Mouse (Mus musculus) CH12.LX (cell line): ENCODE results near the gene Gucy2c. TPM values are rescaled to one million over a fixed set of nuclear protein-coding genes. Genes with fewer than 3 reads are reported as not detected.

Experiments used
- DNase-seq: peaks from one replicate; pipeline ENCODE4 v3.0.0-alpha.2; 2013; ENCODE audit errors: extremely low read depth
- H3K27ac ChIP-seq: 2 replicates; pipeline ENCODE4 v1.5.1; 2012; ENCODE audit warnings: low read depth, mild to moderate bottlenecking, control low read depth, moderate library complexity; ENCODE audit not compliant: insufficient read depth
- H3K27me3 ChIP-seq: replicated peaks from 2 replicates; pipeline ENCODE3; 2012; ENCODE audit warnings: inconsistent platforms
- H3K36me3 ChIP-seq, 2 experiments: replicated peaks in 1 of 2; 2 replicates each; pipeline versions ENCODE3 to v1.6.1; 2012; ENCODE audit warnings: inconsistent platforms in 1 of 2, low read length in 1 of 2, mild to moderate bottlenecking in 1 of 2, mixed read lengths in 1 of 2, moderate library complexity in 1 of 2; ENCODE audit not compliant: control insufficient read depth in 1 of 2, insufficient read depth in 1 of 2
- H3K4me1 ChIP-seq, 2 experiments: 2 replicates each; pipeline ENCODE4 v1.6.1; 2012; ENCODE audit warnings: inconsistent platforms in 1 of 2, moderate library complexity in 1 of 2; ENCODE audit not compliant: insufficient read depth in 2 of 2, control insufficient read depth in 1 of 2
- H3K4me2 ChIP-seq: 2 replicates; pipeline ENCODE4 v1.6.1; 2012; ENCODE audit warnings: low read depth, mild to moderate bottlenecking, control low read depth; ENCODE audit not compliant: poor library complexity, insufficient read depth, severe bottlenecking
- H3K4me3 ChIP-seq, 3 experiments: fragments of 150-350 bp in 1 of 3; sonication (generic) in 1 of 3; replicated peaks in 1 of 3; 2 replicates each; pipeline versions ENCODE3 to v1.5.1; 2011 to 2012; ENCODE audit warnings: low read depth in 2 of 3, low read length in 2 of 3, mild to moderate bottlenecking in 2 of 3, moderate library complexity in 2 of 3, control low read depth in 1 of 3, improper control_type of control experiment in 1 of 3, inconsistent platforms in 1 of 3, mixed read lengths in 1 of 3; ENCODE audit not compliant: poor library complexity in 1 of 3
- H3K79me2 ChIP-seq: replicated peaks from 2 replicates; pipeline ENCODE4 v1.6.1; 2012; ENCODE audit warnings: mild to moderate bottlenecking, moderate library complexity; ENCODE audit not compliant: control insufficient read depth, poor library complexity, insufficient read depth, severe bottlenecking; ENCODE audit errors: extremely low read depth
- H3K9ac ChIP-seq: 2 replicates; pipeline ENCODE4 v1.6.1; 2012; ENCODE audit warnings: low read depth, mild to moderate bottlenecking, control low read depth, moderate library complexity; ENCODE audit not compliant: insufficient read depth
- H3K9me3 ChIP-seq: replicated peaks from 2 replicates; pipeline ENCODE3; 2012; ENCODE audit warnings: low read length, inconsistent platforms, mixed read lengths
- BHLHE40 ChIP-seq: IDR thresholded peaks from 2 replicates; pipeline ENCODE4 v1.6.1; 2011; ENCODE audit warnings: mild to moderate bottlenecking, low read depth, low read length, improper control_type of control experiment
- CHD2 ChIP-seq: IDR thresholded peaks from 2 replicates; pipeline ENCODE4 v1.6.1; 2011; ENCODE audit warnings: low read length, improper control_type of control experiment
- CTCF ChIP-seq, 2 experiments: IDR thresholded peaks in 1 of 2; conservative IDR thresholded peaks in 1 of 2; 2 replicates each; pipeline ENCODE4 v1.5.1; 2011 to 2012; ENCODE audit warnings: low read depth in 2 of 2, low read length in 2 of 2, improper control_type of control experiment in 1 of 2, inconsistent platforms in 1 of 2, mild to moderate bottlenecking in 1 of 2, moderate library complexity in 1 of 2
- ELF1 ChIP-seq: IDR thresholded peaks from 2 replicates; pipeline ENCODE4 v1.6.1; 2014; ENCODE audit warnings: low read depth, mild to moderate bottlenecking, inconsistent platforms, low read length, improper control_type of control experiment
- ETS1 ChIP-seq: conservative IDR thresholded peaks from 2 replicates; pipeline ENCODE4 v1.6.1; 2012; ENCODE audit warnings: low read depth, mild to moderate bottlenecking, inconsistent platforms, low read length, improper control_type of control experiment, moderate library complexity
- GABPA ChIP-seq: IDR thresholded peaks from 2 replicates; pipeline ENCODE4 v1.6.1; 2012; ENCODE audit warnings: low read depth, low read length, improper control_type of control experiment, inconsistent platforms; ENCODE audit not compliant: insufficient replicate concordance
- HCFC1 ChIP-seq: IDR thresholded peaks from 2 replicates; pipeline ENCODE4 v1.6.1; 2012; ENCODE audit warnings: low read depth, mild to moderate bottlenecking, inconsistent platforms, low read length, improper control_type of control experiment
- JUN ChIP-seq: IDR thresholded peaks from 2 replicates; pipeline ENCODE4 v1.6.1; 2011; ENCODE audit warnings: low read depth, mild to moderate bottlenecking, low read length, improper control_type of control experiment, moderate library complexity; ENCODE audit not compliant: insufficient read depth
- JUND ChIP-seq: conservative IDR thresholded peaks from 2 replicates; pipeline ENCODE4 v1.6.1; 2011; ENCODE audit warnings: low read depth, low read length, improper control_type of control experiment
- KAT2A ChIP-seq: IDR thresholded peaks from 2 replicates; pipeline ENCODE4 v1.6.1; 2012; ENCODE audit warnings: low read length, improper control_type of control experiment, inconsistent platforms; ENCODE audit not compliant: insufficient replicate concordance
- MAZ ChIP-seq: IDR thresholded peaks from 2 replicates; pipeline ENCODE4 v1.6.1; 2012; ENCODE audit warnings: low read depth, mild to moderate bottlenecking, inconsistent platforms, low read length, improper control_type of control experiment, moderate library complexity
- MYC ChIP-seq: IDR thresholded peaks from 2 replicates; pipeline ENCODE4 v1.6.1; 2011; ENCODE audit warnings: low read depth, mild to moderate bottlenecking, improper control_type of control experiment, low read length
- POLR2A ChIP-seq: IDR thresholded peaks from 2 replicates; pipeline ENCODE4 v1.6.1; 2011; ENCODE audit warnings: low read depth, mild to moderate bottlenecking, improper control_type of control experiment, low read length
- POLR2AphosphoS2 ChIP-seq: IDR thresholded peaks from 2 replicates; pipeline ENCODE4 v1.6.1; 2011; ENCODE audit warnings: low read depth, low read length, improper control_type of control experiment
- RAD21 ChIP-seq: IDR thresholded peaks from 2 replicates; pipeline ENCODE4 v1.6.1; 2011; ENCODE audit warnings: low read depth, mild to moderate bottlenecking, low read length, improper control_type of control experiment, moderate library complexity
- SMC3 ChIP-seq: IDR thresholded peaks from 2 replicates; pipeline ENCODE4 v1.6.1; 2011; ENCODE audit warnings: low read depth, low read length, improper control_type of control experiment
- UBTF ChIP-seq: IDR thresholded peaks from 2 replicates; pipeline ENCODE4 v1.6.1; 2012; ENCODE audit warnings: low read depth, mild to moderate bottlenecking, inconsistent platforms, low read length, improper control_type of control experiment, moderate library complexity
- USF1 ChIP-seq: IDR thresholded peaks from 2 replicates; pipeline ENCODE4 v1.6.1; 2014; ENCODE audit warnings: low read depth, mild to moderate bottlenecking, inconsistent platforms, low read length, improper control_type of control experiment
- USF2 ChIP-seq: conservative IDR thresholded peaks from 2 replicates; pipeline ENCODE4 v1.6.1; 2011; ENCODE audit warnings: low read depth, low read length, improper control_type of control experiment
- ZC3H11A ChIP-seq: IDR thresholded peaks from 2 replicates; pipeline ENCODE4 v1.6.1; 2012; ENCODE audit warnings: low read depth, mild to moderate bottlenecking, inconsistent platforms, low read length, improper control_type of control experiment
- ZMIZ1 ChIP-seq: IDR thresholded peaks from 2 replicates; pipeline ENCODE4 v1.6.1; 2012; ENCODE audit warnings: low read depth, mild to moderate bottlenecking, inconsistent platforms, low read length, improper control_type of control experiment
- dilution Hi-C: fragments of 300-500 bp; cut with MboI; formaldehyde crosslinking; loops from 2 replicates; pipeline ENCODE4 v1.14.3; 2020; ENCODE audit warnings: low sequenced_read_pairs; ENCODE audit not compliant: extremely low pct_unique_long_range_greater_than_20kb, extremely low pct_ligation_motif_present
- in situ Hi-C: fragments of 300-500 bp; cut with MboI; formaldehyde crosslinking; loops from 3 replicates; pipeline ENCODE4 v1.14.3; 2019; ENCODE audit warnings: low sequenced_read_pairs, low pct_ligation_motif_present, low pct_unique_long_range_greater_than_20kb, mixed read lengths
- polyA plus RNA-seq: library from polyadenylated mRNA; unstranded; fragments of >175 nt; gene quantifications from 2 replicates; pipeline ENCODE4 v1.2.1, GENCODE M21; 2012; ENCODE audit warnings: low read depth; ENCODE audit not compliant: insufficient read length
- total RNA-seq, 2 experiments: library from RNA; depleted of rRNA; stranded (reverse); fragments of 300-350 nt in 1 of 2; fragments of >200 nt in 1 of 2; gene quantifications; 2 replicates each; pipeline ENCODE4 v1.2.3; 2012 to 2014

Gucy2c gene
- total and polyA plus RNA-seq, 3 experiments, result 0.08 to 0.13 (median 0.10) TPM

- H3K27me3 ChIP-seq, result no peaks in the 10 kb centered on the region
- no peak for DNase-seq
- H3K9ac ChIP-seq, result no peak overlapping the region; the same call in 1 of the 2 replicates
- dilution Hi-C loops, result no loop called here
- no peak overlapping the region for H3K27ac ChIP-seq
- H3K4me1 ChIP-seq, result peaks cover 0 to 9% of the 10 kb centered on the region in 2 experiments; a peak in 2 of 4 replicates
- H3K9me3 ChIP-seq, result no peaks in the 10 kb centered on the region
- H3K79me2 ChIP-seq, result no peaks in the 10 kb centered on the region
- no peaks in the 10 kb centered on the region for H3K36me3 ChIP-seq
- TF ChIP-seq RAD21, result no peak
- no peak for TF ChIP-seq KAT2A
- no peak for TF ChIP-seq ELF1
- TF ChIP-seq CHD2, result no peak
- in situ Hi-C loops, result no loop called here
- no peak overlapping the region for H3K4me3 ChIP-seq
- H3K4me2 ChIP-seq, result peak overlapping the region; percentile 48
Measured at GRCm38 (mm10) chr6:136792884-136793758, 11.6 kb upstream of the Gucy2c start.

DNA sequence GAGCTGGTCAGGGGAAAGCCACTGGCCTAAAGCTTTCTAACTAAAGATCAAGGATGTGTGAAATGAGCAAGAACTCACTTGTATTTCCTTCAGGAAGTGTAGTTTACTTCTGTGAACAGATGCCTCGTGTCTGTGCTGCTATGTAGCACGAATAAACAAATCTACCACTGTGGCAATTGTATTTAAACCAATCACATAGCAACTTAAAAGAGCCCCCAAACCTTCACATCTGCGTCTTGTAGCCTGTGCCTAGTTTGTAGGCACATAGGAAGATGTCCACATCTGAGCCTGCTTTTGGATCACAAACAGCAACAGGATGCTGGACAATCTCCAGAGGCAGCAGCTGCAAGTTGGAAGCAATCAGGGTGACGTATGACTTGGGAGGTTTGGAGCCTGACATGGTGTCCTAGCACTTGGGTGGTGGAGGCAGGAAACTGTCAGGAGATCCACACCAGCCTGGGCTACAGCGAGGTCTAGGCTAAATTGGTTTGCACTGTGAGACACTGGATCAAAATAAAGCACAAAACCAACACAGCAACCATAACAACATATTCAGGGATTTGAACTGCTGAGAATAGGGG, 7.9 kb upstream of the Gucy2c start:
- no peak overlapping the region for H3K9ac ChIP-seq
- H3K27me3 ChIP-seq, result no peaks in the 10 kb centered on the region
- dilution Hi-C loops (no loop called here), in situ Hi-C loops (no loop called here)
- H3K4me1 ChIP-seq, result peaks cover 0 to 5% of the 10 kb centered on the region in 2 experiments; a peak in 2 of 4 replicates
- no peak overlapping the region for H3K4me3 ChIP-seq
- H3K36me3 ChIP-seq, result no peaks in the 10 kb centered on the region
- no peak overlapping the region for H3K4me2 ChIP-seq
- TF ChIP-seq USF2, result no peak
- no peaks in the 10 kb centered on the region for H3K79me2 ChIP-seq
- no peaks in the 10 kb centered on the region for H3K9me3 ChIP-seq
- H3K27ac ChIP-seq, result no peak overlapping the region
- DNase-seq, result no peak

GRCm38 (mm10) chr6:136782761-136783160, 1.2 kb upstream of the Gucy2c start:
- Histone ChIP-seq H3K36me3 (no peaks in the 10 kb centered on the region), H3K27me3 (no peaks in the 10 kb centered on the region), H3K27ac (no peak overlapping the region), H3K4me2 (no peak overlapping the region), H3K9ac (no peak overlapping the region), H3K4me3 (no peak overlapping the region), H3K79me2 (no peaks in the 10 kb centered on the region), H3K4me1 (peaks cover 0 to 2% of the 10 kb centered on the region in 2 experiments; a peak in 1 of 4 replicates), H3K9me3 (no peaks in the 10 kb centered on the region)
- dilution Hi-C loops (no loop called here), in situ Hi-C loops (no loop called here)
- no peak for TF ChIP-seq JUN
- TF ChIP-seq POLR2A, result no peak
- no peak for TF ChIP-seq ETS1
- no peak for TF ChIP-seq RAD21
- no peak for TF ChIP-seq POLR2AphosphoS2
- no peak for TF ChIP-seq UBTF
- TF ChIP-seq CTCF (conservative IDR thresholded peaks at IDR 0.05 in 1 of 2, IDR thresholded peaks at IDR 0.05 in 1 of 2; ENCODE audit: low read depth in 2 of 2, low read length in 2 of 2), result no peak
- TF ChIP-seq MYC, result no peak
- no peak for TF ChIP-seq HCFC1
- no peak for TF ChIP-seq ZC3H11A
- TF ChIP-seq USF1, result no peak
- no peak for TF ChIP-seq ZMIZ1
- no peak for TF ChIP-seq MAZ
- TF ChIP-seq GABPA, result no peak
- no peak for TF ChIP-seq JUND
- TF ChIP-seq SMC3, result no peak
- no peak; the same call in 1 of the 2 replicates for TF ChIP-seq BHLHE40
- no peak for DNase-seq
